Mouse (Mus musculus): ENCODE measurements around the gene Prn. TPM values are rescaled to one million over a fixed set of nuclear protein-coding genes. Genes with fewer than 3 reads are reported as not detected.
A peak's percentile ranks its signal among the peaks of the same experiment; 100 is the strongest.

The Prn gene
- polyA plus RNA-seq, 1 experiment from 2014 or later, result not detected

DNA sequence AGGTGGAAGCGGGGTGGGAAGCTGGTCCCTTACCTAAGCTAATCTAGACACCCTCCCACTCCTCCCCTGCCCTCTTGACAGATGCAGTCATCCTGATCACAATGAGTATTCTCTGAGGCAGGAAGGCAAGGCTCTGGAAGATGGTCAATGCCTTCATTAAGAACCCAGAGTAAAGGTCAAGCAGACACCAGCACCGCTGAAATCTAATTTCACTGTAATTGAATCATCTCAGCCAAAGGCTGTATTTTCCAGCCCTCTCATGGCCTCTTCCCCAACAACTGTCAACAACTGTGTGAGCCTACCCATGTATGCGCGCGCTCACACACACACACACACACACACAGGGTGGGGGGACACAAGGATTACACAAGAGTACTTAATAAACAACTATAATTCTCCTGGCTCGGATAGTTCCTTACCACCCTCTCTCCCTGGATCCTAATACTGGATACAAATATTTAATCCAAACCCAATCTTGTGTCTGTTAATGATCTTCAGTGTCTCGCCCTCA, 1.4 kb upstream of the Prn start:
- Histone ChIP-seq H3K9me3 (no peaks in the 10 kb centered on the region), H3K4me1 (peaks cover 14% of the 10 kb centered on the region), H3K36me3 (no peaks in the 10 kb centered on the region), H3K4me2 (replicated peaks) (no peak overlapping the region), H3K4me3 (no peak overlapping the region), H3K27me3 (no peaks in the 10 kb centered on the region), H3K27ac (replicated peaks) (no peak overlapping the region), H3K9ac (replicated peaks) (no peak overlapping the region)
- WGBS, result 79% methylated on average over 7 of the region's 7 CpGs
- ATAC-seq (ENCODE audit: low FRiP score, low read depth), result no peak

DNA sequence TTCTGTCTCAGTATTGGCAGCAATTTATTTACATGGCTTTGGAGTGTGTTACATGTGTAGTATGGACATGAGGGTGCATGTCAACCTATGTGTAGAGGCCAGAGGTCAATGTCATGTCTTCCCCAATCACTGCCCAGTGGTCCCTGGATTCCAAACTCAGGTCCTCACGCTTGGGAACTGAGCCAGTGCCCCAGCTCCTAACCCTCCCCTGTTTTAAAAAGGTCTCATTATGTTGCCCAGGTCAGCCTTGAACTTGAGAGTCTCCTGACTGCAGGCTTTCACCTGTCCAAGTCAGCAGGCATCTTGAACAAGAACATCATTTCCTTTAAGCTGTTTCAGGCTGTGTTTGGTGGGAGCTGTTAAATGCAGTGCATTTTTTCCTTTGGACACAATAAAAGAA, 851 bp upstream of the Prn start:
- Histone ChIP-seq H3K4me1 (peaks cover 14% of the 10 kb centered on the region), H3K9ac (replicated peaks) (no peak overlapping the region), H3K36me3 (no peaks in the 10 kb centered on the region), H3K4me2 (replicated peaks) (peak overlapping the region; percentile 74), H3K4me3 (no peak overlapping the region), H3K27me3 (no peaks in the 10 kb centered on the region), H3K27ac (replicated peaks) (no peak overlapping the region), H3K9me3 (no peaks in the 10 kb centered on the region)
- no peak for ATAC-seq (ENCODE audit: low FRiP score, low read depth)
- WGBS, result 82% methylated on average over 1 of the region's 1 CpGs

DNA sequence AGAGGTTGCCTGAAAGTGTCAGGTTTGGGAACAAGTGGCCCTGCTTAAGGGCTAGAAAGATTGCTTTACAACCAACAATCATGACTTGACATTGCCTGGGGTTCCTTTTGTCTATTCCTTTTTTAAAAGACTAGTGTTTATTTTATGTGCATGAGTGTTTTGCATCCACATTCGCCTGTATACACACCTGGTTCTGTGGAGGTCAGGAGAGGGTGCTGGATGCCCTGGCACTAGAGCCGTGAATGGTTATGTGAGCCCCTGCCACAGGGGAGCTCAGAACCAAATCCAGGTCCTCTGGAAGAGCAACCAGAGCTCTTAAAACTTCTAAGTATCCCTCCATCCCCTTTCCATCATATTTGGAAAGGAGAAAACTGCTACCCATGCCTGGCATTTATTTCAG, 1.1 kb downstream of the Prn start:
- H3K36me3 ChIP-seq, result no peaks in the 10 kb centered on the region
- H3K27me3 ChIP-seq, result no peaks in the 10 kb centered on the region
- H3K9me3 ChIP-seq, result no peaks in the 10 kb centered on the region
- peak overlapping the region; percentile 73 for H3K4me3 ChIP-seq
- WGBS, result 63% methylated on average over 2 of the region's 2 CpGs
- peaks cover 14% of the 10 kb centered on the region for H3K4me1 ChIP-seq
- 0 out of 2 replicates have a peak overlapping the region, but pooled peaks have one; percentile 79 for H3K9ac ChIP-seq (replicated peaks)
- H3K4me2 ChIP-seq (replicated peaks), result peak overlapping the region; percentile 74
- no peak overlapping the region for H3K27ac ChIP-seq (replicated peaks)
- ATAC-seq (ENCODE audit: low FRiP score, low read depth), result no peak

DNA sequence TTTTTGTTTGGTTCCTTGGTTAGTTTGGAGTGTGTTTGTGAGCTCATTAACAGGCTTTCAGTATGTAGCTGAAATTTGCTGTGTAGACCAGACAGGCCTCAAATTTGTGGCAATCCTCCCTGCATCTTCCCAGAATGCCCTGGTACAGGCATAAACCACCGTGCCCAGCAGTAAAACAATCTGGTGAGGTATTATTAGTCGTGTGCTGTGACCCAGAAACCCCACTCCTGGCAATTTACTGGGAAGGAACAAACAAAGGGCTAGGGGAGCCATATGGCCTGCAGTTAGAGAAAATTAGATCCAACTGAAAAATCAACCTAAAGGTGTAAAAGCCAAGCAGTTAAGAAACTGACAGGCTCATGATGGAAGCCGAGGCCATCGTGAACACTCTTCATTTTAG, 1.6 kb downstream of the Prn start:
- H3K27me3 ChIP-seq, result no peaks in the 10 kb centered on the region
- peak overlapping the region; percentile 73 for H3K4me3 ChIP-seq
- H3K4me2 ChIP-seq (replicated peaks), result peak overlapping the region; percentile 74
- H3K27ac ChIP-seq (replicated peaks), result no peak overlapping the region
- H3K9ac ChIP-seq (replicated peaks), result no peak overlapping the region
- peaks cover 14% of the 10 kb centered on the region for H3K4me1 ChIP-seq
- H3K36me3 ChIP-seq, result peaks cover 2% of the 10 kb centered on the region; the same call in 1 of the 2 replicates
- ATAC-seq (ENCODE audit: low FRiP score, low read depth), result no peak
- WGBS, result 47% methylated on average over 4 of the region's 4 CpGs
- H3K9me3 ChIP-seq, result no peaks in the 10 kb centered on the region

DNA sequence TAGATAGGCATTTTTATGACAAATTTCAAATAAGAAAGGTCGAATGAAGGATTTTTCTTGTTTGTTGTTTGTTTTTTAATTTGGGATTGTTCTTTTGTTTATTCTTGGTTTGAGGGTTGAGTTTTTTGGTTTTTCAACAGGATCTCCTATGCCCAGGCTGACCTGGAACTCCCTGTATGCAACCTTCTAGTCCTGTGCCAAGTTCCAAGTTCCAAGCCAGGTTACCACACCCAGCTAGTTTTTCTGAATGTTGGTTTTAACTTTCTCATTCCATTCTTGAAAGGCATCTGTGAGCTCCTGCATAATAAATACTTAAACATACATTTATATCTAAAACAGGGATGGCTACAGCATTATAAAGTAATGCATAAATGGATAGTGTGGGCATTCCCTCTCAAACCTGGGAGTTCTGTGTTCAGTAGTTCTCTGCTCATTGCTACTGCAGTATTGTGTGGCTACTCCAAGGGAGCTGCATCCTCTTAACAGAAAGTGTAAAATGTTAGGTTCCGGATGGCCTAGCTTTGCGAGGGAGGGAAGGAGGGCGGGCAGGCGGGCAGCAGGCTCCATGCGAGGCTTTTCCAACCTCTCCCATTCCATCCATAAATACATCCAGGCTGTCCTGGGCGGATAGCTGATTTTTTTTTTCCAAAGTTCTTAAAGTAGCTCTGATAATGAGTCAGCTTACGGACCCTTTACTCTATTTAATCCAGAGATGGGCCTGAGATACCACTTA, 2.9 kb downstream of the Prn start:
- peaks cover 14% of the 10 kb centered on the region for H3K4me1 ChIP-seq
- ATAC-seq (ENCODE audit: low FRiP score, low read depth), result no peak
- H3K9me3 ChIP-seq, result no peaks in the 10 kb centered on the region
- H3K4me3 ChIP-seq, result no peak overlapping the region
- H3K27me3 ChIP-seq, result no peaks in the 10 kb centered on the region
- no peak overlapping the region for H3K4me2 ChIP-seq (replicated peaks)
- peaks cover 3% of the 10 kb centered on the region; the same call in 1 of the 2 replicates for H3K36me3 ChIP-seq
- WGBS, result 81% methylated on average over 8 of the region's 8 CpGs
- no peak overlapping the region for H3K9ac ChIP-seq (replicated peaks)
- H3K27ac ChIP-seq (replicated peaks), result no peak overlapping the region

DNA sequence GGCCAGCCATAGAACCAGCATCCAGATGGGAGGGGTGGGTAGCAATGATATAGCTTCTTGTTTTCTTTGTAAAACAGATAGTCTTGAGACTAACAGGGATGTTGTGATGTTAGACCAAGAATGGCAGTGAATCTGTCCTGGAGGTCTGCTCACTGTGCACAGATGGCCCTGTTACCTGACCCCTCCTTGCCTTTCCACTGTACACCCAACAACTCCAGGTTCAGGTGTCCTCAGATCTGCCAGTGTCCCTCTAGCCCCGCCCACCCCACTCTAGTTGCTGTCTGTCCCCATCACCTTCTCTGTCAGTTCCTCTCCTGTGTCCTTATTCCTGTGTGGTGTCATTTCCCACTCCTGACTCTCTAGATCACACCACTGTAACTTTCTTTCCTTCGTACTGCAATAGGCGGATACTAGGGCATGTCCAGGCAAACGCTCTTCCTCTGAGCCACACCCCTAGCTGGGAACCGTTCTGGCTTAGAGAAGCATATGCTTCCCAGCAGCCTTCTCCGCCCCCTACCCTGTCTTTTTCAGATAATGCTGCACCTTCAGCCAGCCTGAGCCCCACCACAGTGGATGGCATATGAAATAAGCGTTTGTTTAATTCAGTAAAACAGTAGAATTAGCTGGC, 22.6 kb downstream of the Prn start:
- H3K36me3 ChIP-seq, result peaks cover 12% of the 10 kb centered on the region
- 77% methylated on average over 7 of the region's 7 CpGs for WGBS
- H3K27ac ChIP-seq (replicated peaks), result no peak overlapping the region
- no peaks in the 10 kb centered on the region for H3K27me3 ChIP-seq
- H3K4me1 ChIP-seq, result peaks cover 7% of the 10 kb centered on the region; the same call in 1 of the 2 replicates
- H3K9me3 ChIP-seq, result no peaks in the 10 kb centered on the region
- no peak overlapping the region for H3K4me3 ChIP-seq
- H3K9ac ChIP-seq (replicated peaks), result no peak overlapping the region
- no peak overlapping the region for H3K4me2 ChIP-seq (replicated peaks)
- no peak for ATAC-seq (ENCODE audit: low FRiP score, low read depth)

DNA sequence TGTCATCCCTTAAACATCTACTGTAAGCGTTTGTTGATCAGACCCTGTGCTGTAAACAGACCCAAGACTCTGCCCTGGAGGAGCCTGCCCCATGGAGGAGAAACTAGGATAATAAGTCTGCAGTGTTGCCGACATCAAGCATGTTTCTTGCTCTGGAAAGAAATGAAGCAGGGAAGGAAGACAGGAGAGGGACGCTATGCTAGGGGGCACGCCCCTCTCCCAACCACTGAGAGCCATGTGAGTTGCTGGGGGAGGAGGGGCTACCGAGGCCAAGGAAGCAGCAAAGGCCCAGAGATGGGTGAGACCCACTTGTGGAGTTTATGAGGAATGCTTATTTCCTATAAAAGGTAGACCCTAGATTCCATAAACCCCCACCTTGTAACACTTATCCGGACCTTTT, 23.3 kb downstream of the Prn start:
- Histone ChIP-seq H3K4me1 (peaks cover 7% of the 10 kb centered on the region; the same call in 1 of the 2 replicates), H3K27ac (replicated peaks) (no peak overlapping the region)

DNA sequence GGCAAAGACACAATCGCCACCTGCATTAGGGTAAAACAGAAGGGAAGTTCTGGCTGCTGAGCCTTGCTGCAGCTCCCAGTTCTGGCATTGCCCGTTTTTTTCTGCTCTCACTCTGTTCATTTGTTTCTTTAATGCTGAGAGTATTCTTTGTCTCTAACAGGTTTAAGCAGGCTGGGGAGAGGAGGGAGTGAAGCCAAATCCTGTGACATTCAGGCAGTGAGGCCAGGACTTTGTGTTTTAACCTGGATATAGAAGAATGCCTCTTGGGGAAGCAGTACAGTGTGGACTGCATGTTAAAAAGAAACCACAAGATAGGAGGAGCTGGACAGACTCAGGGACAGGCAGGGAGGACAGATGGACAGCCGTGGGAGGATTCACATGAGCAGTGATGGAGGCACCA, 23.8 kb downstream of the Prn start:
- Histone ChIP-seq H3K27ac (replicated peaks) (no peak overlapping the region), H3K9ac (replicated peaks) (no peak overlapping the region), H3K36me3 (peaks cover 12% of the 10 kb centered on the region), H3K4me3 (no peak overlapping the region), H3K4me2 (replicated peaks) (no peak overlapping the region), H3K9me3 (no peaks in the 10 kb centered on the region), H3K27me3 (no peaks in the 10 kb centered on the region), H3K4me1 (peaks cover 7% of the 10 kb centered on the region; the same call in 1 of the 2 replicates)
- no peak for ATAC-seq (ENCODE audit: low FRiP score, low read depth)
- 49% methylated on average over 3 of the region's 3 CpGs for WGBS

More for the DNA sequence above, 23.3 kb downstream of the Prn start:
- ATAC-seq (ENCODE audit: low FRiP score, low read depth), result no peak
- Histone ChIP-seq H3K36me3 (peaks cover 12% of the 10 kb centered on the region), H3K9ac (replicated peaks) (no peak overlapping the region), H3K4me2 (replicated peaks) (no peak overlapping the region), H3K4me3 (no peak overlapping the region), H3K9me3 (no peaks in the 10 kb centered on the region), H3K27me3 (no peaks in the 10 kb centered on the region)
- WGBS, result 39% methylated on average over 6 of the region's 6 CpGs

DNA sequence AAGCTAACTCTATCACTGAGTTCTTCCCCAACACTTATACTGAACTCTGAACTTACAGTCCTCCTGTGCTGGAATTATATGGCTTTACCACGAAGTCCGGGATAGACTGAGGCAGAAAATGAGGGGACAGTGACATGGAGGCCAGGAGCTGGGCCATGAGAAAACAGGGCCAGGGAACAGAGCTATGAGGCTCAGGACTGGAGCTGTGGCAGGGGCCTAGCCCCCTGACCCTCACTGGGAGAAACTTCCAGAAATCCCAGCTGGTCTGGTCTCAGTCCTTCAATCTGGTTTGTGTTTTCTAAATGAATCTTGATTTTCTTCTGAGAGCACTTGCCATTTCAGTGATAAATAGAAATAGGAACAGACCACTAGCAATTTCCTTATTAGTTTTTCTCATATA, 24.5 kb downstream of the Prn start:
- H3K27ac ChIP-seq (replicated peaks), result no peak overlapping the region
- H3K4me1 ChIP-seq, result peaks cover 7% of the 10 kb centered on the region; the same call in 1 of the 2 replicates
- no peak overlapping the region for H3K4me2 ChIP-seq (replicated peaks)
- H3K9me3 ChIP-seq, result no peaks in the 10 kb centered on the region
- 92% methylated on average over 2 of the region's 2 CpGs for WGBS
- peaks cover 12% of the 10 kb centered on the region for H3K36me3 ChIP-seq
- no peak overlapping the region for H3K9ac ChIP-seq (replicated peaks)
- ATAC-seq (ENCODE audit: low FRiP score, low read depth), result no peak
- no peak overlapping the region for H3K4me3 ChIP-seq
- H3K27me3 ChIP-seq, result no peaks in the 10 kb centered on the region

DNA sequence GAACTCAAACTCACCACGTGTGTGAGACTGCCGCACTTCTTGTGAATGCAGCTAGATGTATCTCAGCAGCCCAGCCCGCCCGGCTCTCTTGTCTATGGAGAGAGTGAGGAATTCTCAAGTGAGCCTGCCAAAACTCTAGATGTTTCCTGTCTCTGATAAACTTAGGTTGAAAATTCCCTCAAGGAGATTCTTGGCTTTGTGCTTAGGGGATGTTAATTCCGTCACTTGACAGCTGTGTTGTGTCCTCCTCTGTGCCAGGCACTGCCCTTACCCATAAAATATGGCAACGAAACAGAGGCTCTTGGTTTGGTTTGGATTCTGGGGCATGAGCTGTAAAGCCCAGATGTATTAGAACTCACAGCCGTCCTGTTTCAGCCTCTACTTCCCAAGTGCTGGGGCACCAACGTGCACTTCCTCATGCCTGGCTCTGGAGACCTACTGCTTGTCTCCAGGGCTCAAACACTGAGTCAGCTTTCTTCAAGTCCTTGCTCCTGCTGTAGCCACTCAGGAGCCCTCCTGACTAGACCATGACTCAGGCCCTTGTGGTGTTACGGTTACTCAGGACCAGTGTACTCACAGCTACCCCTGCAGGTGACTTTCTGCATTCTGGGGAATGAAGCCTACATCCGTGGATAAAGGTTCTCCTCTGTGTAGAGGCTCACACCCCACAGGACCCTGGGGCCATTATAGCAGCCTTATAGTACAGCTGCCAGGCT, 25.8 kb downstream of the Prn start:
- no peaks in the 10 kb centered on the region for H3K27me3 ChIP-seq
- peaks cover 12% of the 10 kb centered on the region for H3K36me3 ChIP-seq
- no peak overlapping the region for H3K4me2 ChIP-seq (replicated peaks)
- H3K4me3 ChIP-seq, result no peak overlapping the region
- ATAC-seq (ENCODE audit: low FRiP score, low read depth), result no peak
- H3K9me3 ChIP-seq, result no peaks in the 10 kb centered on the region
- peaks cover 7% of the 10 kb centered on the region; the same call in 1 of the 2 replicates for H3K4me1 ChIP-seq
- 84% methylated on average over 10 of the region's 10 CpGs for WGBS
- H3K27ac ChIP-seq (replicated peaks), result no peak overlapping the region
- no peak overlapping the region for H3K9ac ChIP-seq (replicated peaks)

DNA sequence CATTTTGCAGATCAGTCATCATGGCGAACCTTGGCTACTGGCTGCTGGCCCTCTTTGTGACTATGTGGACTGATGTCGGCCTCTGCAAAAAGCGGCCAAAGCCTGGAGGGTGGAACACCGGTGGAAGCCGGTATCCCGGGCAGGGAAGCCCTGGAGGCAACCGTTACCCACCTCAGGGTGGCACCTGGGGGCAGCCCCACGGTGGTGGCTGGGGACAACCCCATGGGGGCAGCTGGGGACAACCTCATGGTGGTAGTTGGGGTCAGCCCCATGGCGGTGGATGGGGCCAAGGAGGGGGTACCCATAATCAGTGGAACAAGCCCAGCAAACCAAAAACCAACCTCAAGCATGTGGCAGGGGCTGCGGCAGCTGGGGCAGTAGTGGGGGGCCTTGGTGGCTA, 26.7 kb downstream of the Prn start:
- H3K9ac ChIP-seq (replicated peaks), result no peak overlapping the region
- H3K9me3 ChIP-seq, result no peaks in the 10 kb centered on the region
- peaks cover 7% of the 10 kb centered on the region; the same call in 1 of the 2 replicates for H3K4me1 ChIP-seq
- H3K4me3 ChIP-seq, result no peak overlapping the region
- H3K27me3 ChIP-seq, result no peaks in the 10 kb centered on the region
- no peak for ATAC-seq (ENCODE audit: low FRiP score, low read depth)
- no peak overlapping the region for H3K27ac ChIP-seq (replicated peaks)
- no peak overlapping the region for H3K4me2 ChIP-seq (replicated peaks)
- peaks cover 12% of the 10 kb centered on the region for H3K36me3 ChIP-seq
- 98% methylated on average over 10 of the region's 10 CpGs for WGBS
